Mouse (Mus musculus) gastrocnemius, postnatal 4 days (tissue): Measurements from ENCODE around the gene Fndc11. TPM values are rescaled to one million over a fixed set of nuclear protein-coding genes. Genes with fewer than 3 reads are reported as not detected.

Experiments
- DNase-seq, 2 experiments: peaks; one replicate each; pipeline ENCODE4 v3.0.0; 2021 to 2022; ENCODE audit warnings: low spot score in 2 of 2, mixed read lengths in 2 of 2
- total RNA-seq, 2 experiments: library from RNA; stranded (reverse); gene quantifications; 2 replicates each; pipeline ENCODE4 v1.2.3; 2021

The Fndc11 gene
- total RNA-seq, 2 experiments from 2014 or later = not detected

- DNase-seq = no peak
These were observed 830 bp upstream of the Fndc11 start for GRCm38 (mm10) chr2:181218881-181219485.

- DNase-seq = no peak
These were observed 548 bp downstream of the Fndc11 start for GRCm38 (mm10) chr2:181220361-181220760.

- DNase-seq = no peak
These were observed 5.2 kb downstream of the Fndc11 start for GRCm38 (mm10) chr2:181224994-181225393.

GRCm38 (mm10) chr2:181227122-181227521, 7.3 kb downstream of the Fndc11 start:
- DNase-seq = no peak

GRCm38 (mm10) chr2:181228335-181228734, 8.5 kb downstream of the Fndc11 start:
- DNase-seq = no peak

- DNase-seq = no peak
These were observed 11.4 kb downstream of the Fndc11 start for GRCm38 (mm10) chr2:181231171-181231570.

GRCm38 (mm10) chr2:181233443-181233842, 13.6 kb downstream of the Fndc11 start:
- no peak for DNase-seq

- DNase-seq = no peak
These were observed 14.9 kb downstream of the Fndc11 start for GRCm38 (mm10) chr2:181234680-181235079.

GRCm38 (mm10) chr2:181235681-181236566, 16.1 kb downstream of the Fndc11 start:
- no peak for DNase-seq

GRCm38 (mm10) chr2:181237251-181238014, 17.6 kb downstream of the Fndc11 start:
- DNase-seq = no peak

GRCm38 (mm10) chr2:181238091-181238610, 18.3 kb downstream of the Fndc11 start:
- no peak for DNase-seq

GRCm38 (mm10) chr2:181238861-181239260, 19.0 kb downstream of the Fndc11 start:
- DNase-seq = no peak

- no peak for DNase-seq
These were observed 19.4 kb downstream of the Fndc11 start for GRCm38 (mm10) chr2:181239261-181239660.

GRCm38 (mm10) chr2:181240806-181241440, 21.1 kb downstream of the Fndc11 start:
- no peak for DNase-seq

- DNase-seq = no peak
These were observed 21.9 kb downstream of the Fndc11 start, which contains the start of gene Helz2 for GRCm38 (mm10) chr2:181241602-181242313. Gene Helz2 (minus strand): TSS chr2:181242027.

GRCm38 (mm10) chr2:181242314-181242665, 22.5 kb downstream of the Fndc11 start:
- no peak for DNase-seq

- no peak for DNase-seq
These were observed 24.0 kb downstream of the Fndc11 start for GRCm38 (mm10) chr2:181243706-181244394.

- DNase-seq = no peak
These were observed 25.2 kb downstream of the Fndc11 start for GRCm38 (mm10) chr2:181245031-181245430.

GRCm38 (mm10) chr2:181249217-181249616, 29.4 kb downstream of the Fndc11 start:
- no peak for DNase-seq

GRCm38 (mm10) chr2:181251841-181252240, 32.0 kb downstream of the Fndc11 start:
- no peak for DNase-seq
